Mouse (Mus musculus): ENCODE results near the gene Emg1.

DNA sequence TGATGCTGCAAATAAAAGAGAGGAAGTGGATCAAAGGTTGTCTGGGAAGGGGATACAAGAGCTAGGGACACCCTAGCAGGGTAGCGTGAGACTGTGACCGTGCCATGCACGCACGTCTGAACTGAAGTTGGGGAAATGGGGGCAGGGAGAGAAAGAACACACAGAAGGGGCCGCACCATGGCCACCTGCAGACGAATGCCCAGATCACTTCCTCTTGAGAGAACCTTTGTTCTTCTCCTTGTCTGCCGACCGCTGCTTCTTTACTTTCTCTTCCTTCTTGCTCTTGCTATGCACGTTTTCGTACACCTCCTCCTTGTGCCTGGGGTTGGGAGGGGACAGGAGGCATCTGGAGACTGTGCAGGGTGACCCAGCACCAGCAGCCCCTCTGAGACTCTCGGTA lies 8.9 kb upstream of the Emg1 start:
- TF ChIP-seq CTCF (IDR thresholded peaks at IDR 0.05; ENCODE audit: low read depth, low read length) (no peak), EP300 (IDR thresholded peaks at IDR 0.05; ENCODE audit: insufficient read depth, low read depth, low read length) (no peak), POLR2A (IDR thresholded peaks at IDR 0.05; ENCODE audit: insufficient read depth, low read length) (no peak)

All from ES-Bruce4 (cell line).